Mouse (Mus musculus): ENCODE results near the gene Ppfibp2.
A peak's percentile ranks its signal among the peaks of the same experiment; 100 is the strongest.

Gene Ppfibp2

DNA sequence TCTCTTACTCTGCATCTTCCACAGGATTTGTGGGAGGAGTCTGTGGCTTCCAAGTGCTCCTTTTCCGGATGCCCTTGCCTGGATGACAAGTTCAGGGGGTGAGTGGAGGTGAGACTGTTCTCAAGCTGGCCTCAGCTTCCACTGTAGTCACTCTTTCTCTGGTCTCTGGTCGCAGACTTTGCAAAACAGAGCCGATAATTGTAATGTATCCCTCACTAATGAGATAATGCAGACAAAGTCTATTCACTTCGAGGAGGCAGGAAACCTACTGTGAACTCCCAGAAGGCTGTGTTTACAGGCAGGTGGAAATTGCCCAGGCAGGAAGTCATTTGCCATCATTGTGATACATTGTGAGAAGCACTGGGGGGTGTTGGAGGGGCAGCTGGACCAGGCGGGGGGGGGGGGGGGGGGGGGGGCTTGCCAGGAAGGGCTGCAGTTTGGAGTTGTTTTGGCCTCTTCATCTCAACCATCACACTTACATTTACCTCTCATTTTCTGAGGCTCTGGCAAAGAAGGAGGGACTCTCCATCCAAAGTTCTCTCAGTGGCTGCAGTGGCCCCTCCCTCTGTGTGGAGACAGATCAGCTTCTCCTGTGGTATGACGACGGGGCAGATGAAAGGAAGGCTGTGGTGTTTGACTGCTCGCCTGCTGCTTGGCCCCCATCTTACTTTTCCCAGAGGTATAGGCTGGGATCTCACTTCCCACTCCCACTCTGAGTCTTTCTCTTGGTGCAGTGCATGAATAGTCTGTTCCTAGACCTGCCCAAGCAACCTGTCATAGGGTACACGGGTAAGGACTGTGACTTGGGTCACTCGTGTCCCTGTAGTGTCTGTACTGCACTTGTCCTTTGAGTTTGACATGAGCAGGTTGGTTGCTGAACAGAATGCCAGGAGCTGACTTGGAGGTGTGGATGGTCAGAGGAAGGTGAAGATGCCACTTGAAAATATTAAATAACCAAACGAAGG is 23.3 kb downstream of the Ppfibp2 start:
- DNase-seq: no peak

DNA sequence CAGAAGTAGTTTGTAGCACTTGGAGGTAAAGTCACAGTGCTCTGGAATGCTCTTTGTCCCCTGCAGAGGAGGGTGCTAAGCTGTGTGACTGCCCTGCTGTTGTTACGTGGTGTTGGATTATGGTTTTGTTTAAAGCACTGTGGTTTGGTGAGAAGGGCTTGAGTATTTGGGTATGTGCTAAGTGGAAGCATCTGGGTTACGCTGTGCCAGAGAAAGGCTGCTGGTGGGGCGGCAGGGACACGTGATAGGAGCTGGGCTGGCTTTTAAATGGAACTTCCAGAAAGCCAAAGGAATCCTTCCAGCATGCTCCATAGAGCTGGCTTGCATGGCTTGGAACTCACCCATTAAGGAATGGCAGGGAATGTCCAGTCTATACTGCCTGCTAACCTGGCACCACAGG is 24.2 kb downstream of the Ppfibp2 start:
- DNase-seq: peak in 1 of 2 experiments; percentile 26

DNA sequence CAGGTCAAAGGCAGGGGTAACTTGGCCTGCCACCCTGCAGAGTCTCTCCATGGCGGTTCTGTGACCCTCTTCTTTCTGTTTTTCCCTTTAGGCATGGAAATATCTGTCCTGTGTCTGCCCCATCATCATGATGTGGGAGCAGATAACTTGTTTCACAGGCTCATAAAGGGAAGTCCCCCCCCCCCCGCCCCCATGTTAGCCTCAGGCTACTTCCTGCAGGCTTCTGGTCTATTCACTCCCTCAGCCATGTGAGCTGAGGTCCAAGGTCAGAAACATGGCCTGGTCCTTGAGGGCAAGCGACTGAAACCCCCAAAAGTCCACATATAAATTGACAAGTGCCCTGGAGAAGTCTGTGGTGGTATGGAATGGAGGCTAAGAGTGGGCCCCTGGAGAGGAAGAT is 25.1 kb downstream of the Ppfibp2 start:
- DNase-seq: no peak

DNA sequence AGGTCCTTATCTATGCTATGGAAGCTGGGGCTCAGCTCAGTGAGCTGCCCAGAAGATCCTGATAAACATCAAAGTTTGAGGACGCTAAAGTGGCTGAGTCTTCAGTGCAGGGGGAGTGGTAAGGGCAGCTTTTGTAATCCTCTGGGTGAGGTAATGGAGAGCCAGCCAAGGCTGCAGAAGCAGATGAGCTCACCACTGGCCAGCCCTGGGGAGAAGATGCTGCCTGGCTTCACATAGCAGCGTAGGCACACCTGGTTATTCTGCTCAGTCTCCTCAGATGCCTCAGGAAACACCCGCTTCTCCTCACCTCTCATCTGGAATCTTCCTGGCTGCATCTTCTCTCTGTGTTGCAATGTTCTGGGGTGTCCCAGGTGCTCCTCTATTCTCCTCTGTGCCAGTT is 29.4 kb downstream of the Ppfibp2 start:
- no peak for DNase-seq

DNA sequence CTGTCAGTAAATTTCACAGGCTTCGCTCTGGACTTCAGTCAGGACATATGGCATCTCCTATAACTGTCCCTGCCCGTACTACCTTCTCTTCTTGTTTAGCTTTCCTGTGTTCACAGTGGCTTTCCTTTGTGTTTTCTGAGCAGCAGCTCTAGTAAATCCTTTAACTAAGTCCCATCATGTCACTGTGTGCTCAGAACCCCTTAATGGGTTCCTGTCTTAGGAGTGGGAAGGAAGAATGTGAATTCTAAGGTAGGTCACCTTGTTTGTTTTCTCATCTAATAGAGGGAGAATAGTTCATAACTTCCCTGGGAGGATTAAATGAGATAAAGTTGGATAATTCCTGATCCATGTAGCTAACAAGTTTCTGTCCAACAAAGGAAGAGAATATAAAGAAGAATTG is 30.1 kb downstream of the Ppfibp2 start, which contains the start of gene 5330417H12Rik:
Gene 5330417H12Rik (minus strand): TSS at position 101 of the 400 bp plus-strand sequence.
- no peak for DNase-seq

DNA sequence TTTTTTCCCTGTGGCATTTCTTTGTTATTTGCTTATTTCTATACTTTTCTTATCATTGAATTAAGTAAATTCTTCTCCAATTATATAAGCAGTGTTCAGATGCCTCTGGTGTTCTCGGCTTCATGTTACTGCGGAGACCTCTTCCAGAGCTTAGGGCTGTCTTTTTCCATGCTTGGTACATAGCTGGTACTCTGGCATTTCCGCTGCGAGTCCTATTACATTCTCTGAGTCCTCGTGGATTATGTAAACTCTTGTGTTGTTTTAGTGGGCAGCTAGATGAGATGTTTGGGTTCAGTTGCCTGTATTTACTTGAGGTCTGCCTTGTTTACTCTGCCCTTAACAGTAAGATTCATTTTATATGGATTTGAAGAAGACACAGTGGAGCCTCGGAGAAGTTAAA is 30.8 kb downstream of the Ppfibp2 start:
- DNase-seq: no peak

DNA sequence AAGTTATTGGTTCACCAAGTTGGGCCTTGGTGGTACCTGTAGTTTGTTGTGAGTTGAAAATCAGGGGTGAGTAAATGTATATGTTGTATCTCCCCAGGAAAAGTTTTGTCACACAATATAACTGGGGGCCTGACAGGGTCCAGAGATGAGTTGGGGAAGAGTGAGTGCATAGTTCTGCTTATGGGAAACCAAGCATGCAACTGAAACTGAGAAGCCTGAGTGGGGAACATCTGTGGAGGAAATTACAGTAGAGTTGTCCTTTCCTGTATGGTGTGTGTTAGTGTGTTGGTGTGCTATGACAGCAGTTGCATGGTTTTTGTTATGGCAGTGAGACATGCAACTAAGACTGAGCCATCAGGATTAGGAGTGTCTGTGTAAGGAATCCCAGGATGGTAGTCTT is 33.4 kb downstream of the Ppfibp2 start:
- DNase-seq: no peak

DNA sequence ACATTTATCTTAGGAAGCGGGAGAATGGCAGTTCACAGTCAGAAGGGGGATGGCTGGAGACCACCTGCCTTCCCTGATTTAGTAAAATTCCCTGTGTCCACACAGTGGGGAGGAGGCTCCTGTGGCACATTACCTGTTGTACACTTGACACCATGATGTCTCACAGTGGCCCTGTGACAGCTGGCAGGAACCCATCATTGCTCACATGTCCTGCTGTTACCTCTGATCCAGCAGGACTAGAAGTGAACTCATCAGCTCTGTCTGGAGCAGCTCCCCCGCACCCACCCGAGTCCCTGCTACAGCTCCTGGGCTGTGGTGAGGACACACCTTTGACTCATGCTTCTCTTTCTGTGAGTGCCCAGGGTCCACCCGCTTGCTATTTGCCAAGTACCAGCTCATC is 38.2 kb downstream of the Ppfibp2 start:
- no peak for DNase-seq

DNA sequence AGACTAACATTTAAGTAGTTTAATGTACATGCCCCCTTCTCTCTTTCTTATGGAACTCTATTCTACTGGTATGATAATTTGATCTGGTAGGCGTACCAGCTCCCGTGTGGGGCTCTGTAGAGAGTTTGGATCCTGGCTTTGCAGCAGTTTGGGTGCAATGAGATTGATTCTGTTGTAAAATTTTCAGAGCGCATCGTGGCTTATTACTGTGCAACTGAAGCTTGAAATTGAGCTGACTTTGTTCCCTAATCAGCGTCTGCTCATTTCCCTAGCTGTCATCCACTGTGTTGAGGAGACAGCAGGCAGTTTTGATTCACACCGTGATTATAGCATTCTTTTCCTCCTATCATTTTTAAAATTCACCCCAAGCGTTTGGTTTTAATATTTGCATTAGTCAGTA is 42.4 kb downstream of the Ppfibp2 start:
- no peak for DNase-seq

DNA sequence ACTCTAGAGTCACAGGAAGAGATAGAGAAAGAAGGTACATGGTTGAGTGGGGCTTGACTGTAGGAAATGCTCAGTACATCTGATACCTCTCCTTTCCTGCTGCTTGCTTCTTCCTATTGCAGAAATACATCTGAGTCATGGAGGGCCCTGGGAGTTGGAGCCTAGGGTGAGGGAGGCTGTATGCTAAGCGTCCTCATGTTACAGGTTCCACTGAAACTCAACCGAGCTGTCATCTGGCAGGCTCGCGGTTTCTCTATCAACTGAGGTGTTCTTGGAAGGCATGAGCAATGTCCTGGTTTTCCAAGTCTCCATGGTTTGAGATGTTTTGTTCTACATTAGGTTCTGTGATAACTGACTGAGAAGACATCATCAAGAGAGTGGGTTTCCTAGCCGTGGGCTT is 43.0 kb downstream of the Ppfibp2 start:
- DNase-seq: no peak

DNA sequence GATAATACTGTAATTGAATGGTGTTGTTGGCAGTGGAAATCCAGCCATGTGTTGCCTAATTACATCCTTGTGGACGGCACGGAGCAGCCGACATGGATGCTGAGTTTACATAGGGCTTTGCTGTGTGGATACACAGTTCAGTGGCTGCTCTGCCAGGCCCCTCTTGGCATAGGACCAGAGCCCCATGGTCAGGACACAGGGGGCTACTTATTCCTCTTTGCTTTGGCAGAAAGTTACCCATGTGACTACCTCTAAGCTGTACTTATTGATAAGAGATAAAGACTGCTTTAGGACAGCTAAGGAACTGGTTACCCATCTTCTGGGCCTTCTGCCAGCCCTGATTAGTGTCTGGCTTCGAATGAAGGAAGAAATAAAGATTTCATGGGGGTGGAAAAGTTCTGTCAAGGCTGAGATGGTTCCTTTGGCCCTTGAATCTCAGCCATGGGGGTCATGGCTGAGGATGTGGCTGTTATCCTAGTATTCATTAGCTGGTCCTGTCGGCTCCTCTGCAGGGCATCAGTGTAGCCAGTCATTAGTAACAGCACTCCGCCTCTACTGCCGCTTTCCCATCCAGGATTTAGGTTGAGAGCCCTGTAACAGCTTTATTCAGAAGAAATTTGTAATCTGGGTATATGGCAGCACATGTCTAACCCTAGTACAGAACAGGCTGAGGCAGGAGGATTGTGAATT is 47.7 kb downstream of the Ppfibp2 start:
- DNase-seq: no peak

DNA sequence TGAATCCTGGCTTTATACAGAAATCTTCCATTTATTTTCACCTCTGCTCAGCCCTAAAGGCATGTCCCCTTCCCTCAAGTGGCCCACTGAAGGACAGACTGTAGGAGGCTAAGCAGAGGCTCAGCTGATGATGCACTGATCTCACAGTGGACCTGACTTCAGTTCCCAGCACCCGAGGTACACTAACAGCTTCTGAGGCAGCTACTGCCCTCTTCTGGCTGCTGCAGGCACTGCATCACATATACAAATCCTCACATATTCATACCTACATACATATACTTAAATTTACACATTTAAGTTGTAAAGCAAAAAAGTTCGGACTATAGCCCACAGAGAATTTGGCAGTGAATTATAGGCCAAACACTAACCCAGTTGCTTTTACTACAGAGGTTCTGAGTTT is 50.0 kb downstream of the Ppfibp2 start:
- DNase-seq: no peak

DNA sequence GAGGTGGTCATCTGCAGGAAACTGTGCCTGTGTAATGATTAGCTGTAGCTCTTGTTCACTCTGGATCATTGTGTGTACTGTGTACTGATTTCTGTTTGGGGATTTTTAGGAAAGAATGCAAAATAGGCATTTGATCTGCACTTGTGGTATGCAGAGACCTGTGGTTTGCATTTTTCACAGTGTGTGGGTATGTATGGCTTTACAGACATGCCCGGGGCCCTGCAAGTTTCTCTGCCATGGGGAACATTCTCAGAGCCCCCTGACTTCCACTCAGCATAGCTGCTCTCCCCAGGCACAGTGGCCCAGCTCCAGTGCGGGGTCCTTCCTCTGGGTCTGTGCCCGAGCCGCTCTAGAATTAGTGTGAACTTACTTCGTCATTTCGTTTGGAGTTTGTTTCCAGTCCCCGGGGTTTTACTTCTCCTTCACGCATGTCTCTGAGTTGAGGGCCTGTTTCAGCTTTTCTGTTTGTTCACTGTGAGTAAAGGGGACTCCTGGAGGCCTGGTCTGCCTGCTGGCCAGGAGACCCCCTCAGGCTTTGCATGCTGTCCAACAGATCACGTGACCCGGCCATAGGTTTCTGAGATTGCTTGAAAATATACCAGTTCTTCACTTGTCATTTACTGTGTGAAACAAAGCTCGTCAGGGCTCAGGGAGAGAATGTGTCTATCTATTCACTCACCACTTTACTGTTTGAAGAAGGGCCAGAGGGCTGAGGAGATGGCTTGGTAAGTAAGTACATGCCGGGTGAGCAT is 54.1 kb downstream of the Ppfibp2 start:
- DNase-seq: no peak

DNA sequence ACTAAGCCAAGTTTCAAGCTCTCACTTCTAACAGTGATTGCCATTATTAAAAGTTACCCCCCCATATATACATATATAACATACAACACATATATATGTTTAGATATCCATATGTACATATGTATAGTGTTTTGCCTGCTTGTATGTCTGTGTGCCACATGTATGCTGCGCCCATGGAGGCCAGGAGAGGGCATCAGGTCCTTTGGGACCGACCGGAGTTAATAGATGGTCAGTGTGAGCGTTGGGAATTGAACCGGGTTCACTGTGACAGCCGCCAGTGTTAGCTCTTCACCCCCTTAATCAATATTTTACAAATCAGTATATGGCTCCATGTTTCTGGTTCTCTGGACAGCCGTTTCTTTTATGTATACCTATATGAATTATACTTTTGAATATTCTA is 55.0 kb downstream of the Ppfibp2 start:
- DNase-seq: no peak

DNA sequence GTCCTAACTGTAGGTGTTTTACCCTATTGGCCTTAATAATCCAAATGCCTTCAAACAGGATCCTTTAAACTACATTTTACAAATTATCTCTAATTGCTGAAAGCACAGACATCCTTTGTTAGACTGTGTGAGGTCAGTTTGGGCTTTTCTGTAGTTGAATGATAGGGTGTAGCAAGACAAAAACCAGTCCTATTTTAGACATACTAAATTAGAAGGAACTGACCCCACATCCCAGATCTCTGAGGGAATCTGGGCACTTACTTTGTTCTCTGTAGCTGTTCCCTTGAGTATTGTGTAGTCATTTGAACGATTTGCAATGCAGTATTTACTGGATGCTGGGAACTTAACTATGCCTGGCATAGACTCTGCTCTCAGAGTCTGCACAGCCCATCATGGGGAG is 56.8 kb downstream of the Ppfibp2 start:
- no peak for DNase-seq

DNA sequence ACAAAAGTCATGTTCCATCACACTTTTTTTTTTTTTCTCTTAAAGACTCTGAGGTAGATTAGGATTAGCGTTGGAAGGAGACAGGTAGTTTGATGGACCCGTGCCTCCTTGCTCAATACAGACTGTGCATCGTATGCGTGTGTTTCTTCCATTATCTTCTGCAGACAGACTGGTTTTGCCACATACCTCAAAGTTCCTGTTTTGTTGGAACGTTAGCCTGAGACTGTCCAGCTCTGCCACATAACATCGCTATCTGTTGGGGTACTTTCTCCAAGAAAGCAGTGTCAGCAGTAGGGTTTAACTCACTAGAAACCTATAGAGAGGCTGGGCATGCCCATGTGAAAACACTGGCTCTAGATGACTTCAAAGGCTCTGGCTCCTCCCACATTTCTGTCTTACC is 61.4 kb downstream of the Ppfibp2 start:
- no peak for DNase-seq

DNA sequence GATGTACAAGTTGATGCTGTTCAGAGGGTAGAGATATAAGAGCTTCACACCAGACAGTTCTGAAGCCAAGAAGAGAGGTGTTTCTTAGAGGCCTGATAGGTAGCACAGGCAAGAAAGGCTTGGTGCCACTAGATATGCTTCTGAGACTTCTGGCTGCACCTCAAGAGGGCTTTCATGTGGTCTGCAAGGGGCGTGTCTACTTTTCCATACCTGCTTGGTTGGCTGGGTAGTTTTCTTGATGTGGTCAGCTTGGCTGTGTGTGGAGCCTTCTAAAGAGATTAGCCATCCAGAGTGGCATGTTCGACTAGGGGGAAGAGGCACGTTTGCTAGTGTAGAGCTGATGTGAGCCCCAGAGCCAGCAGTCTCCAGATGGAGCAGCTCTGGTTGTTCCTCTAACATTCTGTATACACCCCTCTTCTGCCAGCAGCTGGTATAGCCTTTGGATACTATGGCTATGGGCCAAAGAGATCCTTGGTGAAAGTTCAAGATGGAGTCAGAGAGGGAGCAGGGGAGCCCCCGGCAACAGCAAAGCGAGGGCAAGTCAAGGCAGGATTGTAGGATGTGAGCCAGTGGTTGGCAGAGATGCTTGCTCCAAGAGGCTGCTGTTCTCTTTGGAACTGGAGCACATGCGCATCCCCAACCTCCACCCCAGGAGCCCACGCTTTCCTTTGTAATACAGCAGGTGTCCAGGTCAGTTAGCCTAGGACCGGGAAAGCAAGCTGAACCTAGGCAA is 64.3 kb downstream of the Ppfibp2 start:
- DNase-seq: peak in 1 of 2 experiments; percentile 24

DNA sequence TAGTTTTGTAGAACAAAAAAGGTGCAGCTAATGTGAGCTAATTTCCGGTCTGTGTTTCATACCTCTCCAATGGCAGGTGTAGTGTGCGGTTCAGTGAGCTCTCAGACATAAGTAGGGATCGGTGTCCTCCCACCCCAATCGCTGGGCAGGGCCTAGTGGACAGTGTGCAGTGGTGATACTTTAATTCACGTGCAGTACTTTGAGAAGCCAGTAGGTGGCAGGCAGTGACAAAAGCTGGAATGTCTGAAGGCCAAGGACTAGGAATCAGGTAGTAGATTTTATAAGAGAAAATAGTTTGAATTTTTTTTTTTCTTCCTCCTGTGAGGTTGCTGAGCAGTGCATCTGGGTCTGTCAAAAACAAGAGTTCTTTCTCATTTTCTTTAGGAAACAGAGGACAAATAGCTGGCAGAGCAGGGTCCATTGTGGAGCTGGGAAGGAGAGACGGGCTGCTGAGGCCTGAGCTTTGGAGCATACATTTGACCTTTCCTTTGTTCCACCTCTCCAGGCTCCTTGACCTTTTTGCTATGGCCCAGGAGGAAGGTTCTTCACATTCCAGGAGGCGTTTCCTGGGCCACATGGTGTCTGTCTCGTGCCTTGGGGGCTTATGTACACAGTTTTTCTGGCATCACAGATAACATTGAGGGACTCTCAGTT is 66.3 kb downstream of the Ppfibp2 start:
- peak; percentile 56 to 82 for DNase-seq

DNA sequence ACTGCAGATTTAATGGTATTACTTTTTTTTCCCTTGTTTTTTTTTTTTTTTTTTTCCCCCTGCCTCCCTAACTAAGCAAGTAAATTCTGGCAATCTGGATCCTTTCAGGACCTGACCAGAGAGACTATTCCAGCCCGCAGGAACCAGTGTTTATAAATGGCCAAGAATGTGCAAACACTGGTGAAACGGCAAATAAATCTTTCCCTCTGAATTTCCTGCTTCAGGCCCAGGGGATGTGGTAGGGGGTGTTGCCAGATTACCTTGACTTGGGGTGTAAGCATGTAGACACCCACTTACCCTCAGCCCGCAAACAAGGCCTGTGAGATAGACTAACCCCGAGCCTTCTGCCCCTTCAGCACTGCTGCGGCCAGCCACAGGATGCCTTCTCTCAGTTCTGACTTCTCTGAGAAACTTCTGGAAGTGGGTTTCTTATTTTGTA is 66.9 kb downstream of the Ppfibp2 start:
- DNase-seq: no peak

DNA sequence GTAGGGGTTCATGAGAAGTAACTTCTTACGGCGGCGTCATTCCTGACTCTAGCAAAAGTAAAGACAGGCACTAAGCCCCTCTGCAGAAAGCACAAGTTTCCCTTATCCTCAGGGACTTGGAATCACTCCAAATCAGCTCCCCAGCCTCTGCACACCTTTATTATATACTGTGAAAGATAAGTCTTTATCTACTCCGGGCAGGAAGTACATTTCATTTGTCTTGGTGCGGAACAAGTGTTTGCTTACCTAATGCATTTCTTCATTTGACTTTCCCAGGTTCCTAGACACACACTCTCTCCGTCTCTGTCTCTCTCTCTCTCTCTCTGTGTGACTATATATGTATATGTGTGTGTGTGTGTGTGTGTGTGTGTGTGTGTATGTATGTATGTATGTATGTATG is 68.6 kb downstream of the Ppfibp2 start:
- DNase-seq: no peak

DNA sequence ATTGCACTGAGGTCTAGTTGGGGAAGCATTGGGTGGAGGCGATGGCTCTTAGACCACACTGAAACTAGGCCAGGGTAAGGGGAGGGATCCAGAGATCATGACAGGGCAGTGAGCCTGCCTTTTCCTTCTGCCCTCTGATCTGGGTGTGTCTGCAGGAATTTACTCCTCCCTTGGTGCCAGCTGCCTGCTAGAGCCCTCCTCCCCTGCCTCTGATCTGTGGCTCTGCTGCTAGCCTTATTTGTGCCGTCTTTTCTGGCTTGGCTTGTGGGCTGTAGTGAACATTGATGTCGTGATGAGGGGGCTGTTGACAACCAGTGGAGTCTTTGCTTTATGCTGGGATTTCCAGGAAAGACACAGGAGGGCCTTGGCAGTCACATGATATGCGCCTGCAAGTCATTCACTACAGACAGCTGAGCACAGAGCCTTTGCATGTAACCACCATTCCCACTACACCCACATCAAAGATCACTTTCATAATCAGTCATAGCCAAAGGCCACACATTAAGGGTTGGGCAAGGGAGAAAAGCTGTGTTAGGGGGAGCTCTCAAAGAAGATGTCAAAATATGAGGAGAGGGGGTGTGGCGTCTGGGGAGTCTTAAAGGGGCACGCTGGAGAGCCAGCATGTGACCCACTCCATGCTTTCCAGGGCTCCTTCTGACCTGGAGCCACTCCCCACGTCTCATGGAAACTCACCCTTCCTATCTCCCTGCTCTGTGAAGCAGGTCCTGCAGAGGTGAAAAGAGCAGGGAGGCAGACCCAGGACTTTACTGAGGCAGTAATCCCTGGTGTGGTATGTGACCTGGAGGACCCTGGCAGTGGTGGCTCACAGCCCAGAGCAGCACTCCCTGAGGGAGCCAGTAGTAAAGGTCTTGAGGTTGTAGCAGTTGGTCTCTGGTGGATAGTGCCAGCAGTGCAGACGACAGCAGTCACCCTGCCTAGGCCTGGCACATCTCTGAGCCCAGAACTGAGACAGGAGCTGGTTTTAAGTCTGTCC is 69.4 kb downstream of the Ppfibp2 start:
- peak; percentile 61 to 83 for DNase-seq

Measured in lung, postnatal 4 days (tissue).